Comparison of ENCODE assay signal across 10 mouse cellular contexts in genomic region chr12:73534591-73534990, GRCm38 (mm10). TPM values are rescaled to one million over a fixed set of nuclear protein-coding genes. Genes with fewer than 3 reads are reported as not detected.
DNase-seq lines count a peak whose midpoint lies in the region; ATAC-seq and TF ChIP-seq lines count a peak whose summit lies in the region.
"Had no signal": no experiment of that assay in that cellular context is flagged by ENCODE, and none has a peak within 500 bp of the region (broad histone marks: within the 10 kb centered on the region; RNA-seq: fewer than 3 reads in every experiment).

No protein-coding gene starts in this region.

- peak; percentile 48 for TF ChIP-seq RAD21 in CH12.LX (IDR thresholded peaks at IDR 0.05; ENCODE audit: low read depth, low read length)

- ATAC-seq in hindbrain, embryonic 14.5 days (ENCODE audit: low FRiP score), result no peak
- no peak for ATAC-seq in hindbrain, embryonic 13.5 days (ENCODE audit: low FRiP score)
- ATAC-seq in midbrain, postnatal 0 days (ENCODE audit: low FRiP score), result no peak

- no peaks in the 10 kb centered on the region for H3K27me3 ChIP-seq in hindbrain, embryonic 14.5 days (ENCODE audit: control insufficient read depth, insufficient read depth, low read length)
- H3K27me3 ChIP-seq in hindbrain, embryonic 13.5 days, result peaks cover 9% of the 10 kb centered on the region; the same call in 1 of the 2 replicates
- no peaks in the 10 kb centered on the region for H3K27me3 ChIP-seq in CH12.LX (replicated peaks)
- no peaks in the 10 kb centered on the region for H3K27me3 ChIP-seq in midbrain, postnatal 0 days (ENCODE audit: insufficient read depth, low read length)
- H3K27me3 ChIP-seq: liver, embryonic 13.5 days had no signal

- dilution Hi-C loops in CH12.LX (cut with MboI; ENCODE audit: extremely low pct_ligation_motif_present, extremely low pct_unique_long_range_greater_than_20kb, low sequenced_read_pairs), result no loop called here

- 13% methylated on average over 9 of the region's 9 CpGs for WGBS in hindbrain, embryonic 14.5 days
- 14% methylated on average over 9 of the region's 9 CpGs for WGBS in hindbrain, embryonic 13.5 days
- WGBS in midbrain, postnatal 0 days, result 14% methylated on average over 9 of the region's 9 CpGs

- no peak overlapping the region for H3K9ac ChIP-seq in hindbrain, embryonic 14.5 days
- no peak overlapping the region for H3K9ac ChIP-seq in hindbrain, embryonic 13.5 days
- H3K9ac ChIP-seq in CH12.LX (ENCODE audit: insufficient read depth, low read depth), result no peak overlapping the region
- H3K9ac ChIP-seq in midbrain, postnatal 0 days (replicated peaks; ENCODE audit: low read length, poor library complexity, severe bottlenecking), result no peak overlapping the region
- H3K9ac ChIP-seq: embryonic facial prominence, embryonic 15.5 days; liver, embryonic 13.5 days had no signal

- no peaks in the 10 kb centered on the region for H3K79me2 ChIP-seq in CH12.LX (replicated peaks; ENCODE audit: control insufficient read depth, extremely low read depth, insufficient read depth, poor library complexity, severe bottlenecking)

- no peak overlapping the region for H3K27ac ChIP-seq in hindbrain, embryonic 14.5 days
- H3K27ac ChIP-seq in hindbrain, embryonic 13.5 days, result no peak overlapping the region
- no peak overlapping the region for H3K27ac ChIP-seq in CH12.LX (ENCODE audit: insufficient read depth, low read depth)
- no peak overlapping the region for H3K27ac ChIP-seq in midbrain, postnatal 0 days (ENCODE audit: low read depth, low read length)
- H3K27ac ChIP-seq: embryonic facial prominence, embryonic 15.5 days; liver, embryonic 13.5 days had no signal

- TF ChIP-seq POLR2A in CH12.LX (IDR thresholded peaks at IDR 0.05; ENCODE audit: low read depth, low read length), result no peak

- no peaks in the 10 kb centered on the region for H3K4me1 ChIP-seq in hindbrain, embryonic 14.5 days (replicated peaks; ENCODE audit: control insufficient read depth, insufficient read depth, low read length)
- no peaks in the 10 kb centered on the region for H3K4me1 ChIP-seq in hindbrain, embryonic 13.5 days (replicated peaks)
- H3K4me1 ChIP-seq in CH12.LX (ENCODE audit: control insufficient read depth in 1 of 2, insufficient read depth in 2 of 2), result peaks cover 2 to 9% of the 10 kb centered on the region in 2 experiments; a peak in 3 of 4 replicates
- H3K4me1 ChIP-seq in midbrain, postnatal 0 days (ENCODE audit: insufficient read depth, low read length), result no peaks in the 10 kb centered on the region

- TF ChIP-seq CTCF in CH12.LX (conservative IDR thresholded peaks at IDR 0.05 in 1 of 2, IDR thresholded peaks at IDR 0.05 in 1 of 2; ENCODE audit: low read depth in 2 of 2, low read length in 2 of 2), result peak; percentile 72 to 75
- TF ChIP-seq CTCF in midbrain, postnatal 0 days (IDR thresholded peaks at IDR 0.05), result peak; percentile 86

- H3K4me3 ChIP-seq in hindbrain, embryonic 14.5 days (replicated peaks; ENCODE audit: low read length), result no peak overlapping the region
- H3K4me3 ChIP-seq in hindbrain, embryonic 13.5 days, result no peak overlapping the region
- no peak overlapping the region for H3K4me3 ChIP-seq in CH12.LX (replicated peaks in 1 of 3; ENCODE audit: low read depth in 2 of 3, low read length in 2 of 3, poor library complexity in 1 of 3)
- no peak overlapping the region for H3K4me3 ChIP-seq in midbrain, postnatal 0 days (ENCODE audit: low read depth, low read length)
- H3K4me3 ChIP-seq: embryonic facial prominence, embryonic 15.5 days; liver, embryonic 13.5 days had no signal

- TF ChIP-seq EP300 in CH12.LX (IDR thresholded peaks at IDR 0.05; ENCODE audit: low read length), result no peak

- H3K36me3 ChIP-seq in hindbrain, embryonic 14.5 days (replicated peaks; ENCODE audit: control insufficient read depth, insufficient read depth), result no peaks in the 10 kb centered on the region
- H3K36me3 ChIP-seq in hindbrain, embryonic 13.5 days, result no peaks in the 10 kb centered on the region
- no peaks in the 10 kb centered on the region for H3K36me3 ChIP-seq in CH12.LX (replicated peaks in 1 of 2; ENCODE audit: control insufficient read depth in 1 of 2, insufficient read depth in 1 of 2, low read length in 1 of 2)
- H3K36me3 ChIP-seq in midbrain, postnatal 0 days (ENCODE audit: insufficient read depth, low read length), result no peaks in the 10 kb centered on the region
- H3K36me3 ChIP-seq: embryonic facial prominence, embryonic 15.5 days; liver, embryonic 13.5 days had no signal

- H3K9me3 ChIP-seq in hindbrain, embryonic 14.5 days (ENCODE audit: control insufficient read depth, low read length), result no peaks in the 10 kb centered on the region
- no peaks in the 10 kb centered on the region for H3K9me3 ChIP-seq in hindbrain, embryonic 13.5 days
- H3K9me3 ChIP-seq in CH12.LX (replicated peaks; ENCODE audit: low read length), result no peaks in the 10 kb centered on the region
- no peaks in the 10 kb centered on the region for H3K9me3 ChIP-seq in midbrain, postnatal 0 days (ENCODE audit: low read length)
- H3K9me3 ChIP-seq: embryonic facial prominence, embryonic 15.5 days; liver, embryonic 13.5 days had no signal

- DNase-seq in hindbrain, embryonic 14.5 days (ENCODE audit: low spot score), result peak; percentile 89
- peak; percentile 74 for DNase-seq in CH12.LX (ENCODE audit: extremely low read depth)
- peak; percentile 25 to 59 for DNase-seq in adrenal gland, postnatal 36 days
- DNase-seq in frontal cortex, postnatal 36 days (ENCODE audit: low spot score in 2 of 2), result peak; percentile 47 to 74
- DNase-seq in layer of hippocampus, postnatal 25 days (ENCODE audit: extremely low spot score in 1 of 2, low spot score in 1 of 2), result peak; percentile 34 to 69
- DNase-seq in midbrain, postnatal 0 days (ENCODE audit: low spot score), result peak; percentile 74
- DNase-seq in yolk sac, embryonic 10.5 days (ENCODE audit: low spot score), result peak; percentile 50
- DNase-seq: liver, embryonic 13.5 days had no signal

- in situ Hi-C loops in CH12.LX (cut with MboI; ENCODE audit: low pct_ligation_motif_present, low pct_unique_long_range_greater_than_20kb, low sequenced_read_pairs), result no loop called here

- H3K4me2 ChIP-seq in hindbrain, embryonic 14.5 days (replicated peaks), result no peak overlapping the region
- no peak overlapping the region for H3K4me2 ChIP-seq in hindbrain, embryonic 13.5 days
- no peak overlapping the region for H3K4me2 ChIP-seq in CH12.LX (ENCODE audit: insufficient read depth, low read depth, poor library complexity, severe bottlenecking)
- no peak overlapping the region for H3K4me2 ChIP-seq in midbrain, postnatal 0 days (ENCODE audit: low read depth, low read length, poor library complexity, severe bottlenecking)
- H3K4me2 ChIP-seq: embryonic facial prominence, embryonic 15.5 days; liver, embryonic 13.5 days had no signal

TF ChIP-seq in CH12.LX, 34 proteins besides CTCF, POLR2A, EP300 and RAD21:
- TF ChIP-seq NELFE (IDR thresholded peaks at IDR 0.05; ENCODE audit: low read depth, low read length) (0 out of 2 replicates have a peak, but pooled peaks have one; percentile 31), TBP (conservative IDR thresholded peaks at IDR 0.05; ENCODE audit: low read depth, low read length) (no peak), UBTF (IDR thresholded peaks at IDR 0.05; ENCODE audit: low read depth, low read length) (no peak), SMC3 (IDR thresholded peaks at IDR 0.05; ENCODE audit: low read depth, low read length) (peak; percentile 62)

RNA-seq across cellular contexts. Expression of gene Tmem30b, which starts 11.6 kb away (rescaled TPM):
- polyA plus RNA-seq in hindbrain, embryonic 14.5 days (2014; fragmentation: Nextera tagmentation; extraction: Ambion mirVana), result 0.15 and 0.26 TPM in 2 replicates
- polyA plus RNA-seq in hindbrain, embryonic 13.5 days (2015; fragmentation: Nextera tagmentation; extraction: Ambion mirVana), result 0.39 and 0.84 TPM in 2 replicates
- not detected in 2 replicates for total RNA-seq in CH12.LX (2012; rRNA removed)
- not detected in 2 replicates for total RNA-seq in CH12.LX (2014; rRNA removed)
- polyA plus RNA-seq in CH12.LX (2012; ENCODE audit: insufficient read length, low read depth), result not detected in 2 replicates
- total RNA-seq in adrenal gland, postnatal 36 days (2021), result under 1 TPM; 0.10 to 0.13 TPM
- under 1 TPM in 1 of 2 experiments, not detected in 1; 0.12 TPM for total RNA-seq in layer of hippocampus, postnatal 25 days (2021)
- total RNA-seq in midbrain, postnatal 0 days (2014; rRNA removed), result 0.38 and 1.2 TPM in 2 replicates
- polyA plus RNA-seq in midbrain, postnatal 0 days (2015; fragmentation: Nextera tagmentation; extraction: Ambion mirVana), result 0.36 and 0.53 TPM in 2 replicates

RNA-seq across cellular contexts. Expression of gene Prkch, which starts 50.0 kb away (rescaled TPM):
- polyA plus RNA-seq in hindbrain, embryonic 14.5 days (2014; fragmentation: Nextera tagmentation; extraction: Ambion mirVana), result 9.8 and 9.9 TPM in 2 replicates
- 5.6 and 6.5 TPM in 2 replicates for polyA plus RNA-seq in hindbrain, embryonic 13.5 days (2015; fragmentation: Nextera tagmentation; extraction: Ambion mirVana)
- total RNA-seq in CH12.LX (2012; rRNA removed), result 0.55 and 0.76 TPM in 2 replicates
- 1.8 and 2.2 TPM in 2 replicates for total RNA-seq in CH12.LX (2014; rRNA removed)
- polyA plus RNA-seq in CH12.LX (2012; ENCODE audit: insufficient read length, low read depth), result 2.3 and 2.4 TPM in 2 replicates
- 10 to 100 TPM; 11.2 to 16.3 TPM for total RNA-seq in adrenal gland, postnatal 36 days (2021)
- 1 to 10 TPM; 2.9 to 4.0 TPM for total RNA-seq in layer of hippocampus, postnatal 25 days (2021)
- 16.2 and 20.0 TPM in 2 replicates for total RNA-seq in midbrain, postnatal 0 days (2014; rRNA removed)
- polyA plus RNA-seq in midbrain, postnatal 0 days (2015; fragmentation: Nextera tagmentation; extraction: Ambion mirVana), result 6.9 and 9.9 TPM in 2 replicates
